Mouse (Mus musculus) retina, postnatal 1 day (tissue): ENCODE data around the gene Mthfr.
"Not testable (repeated sequence)": the region's sequence is repeated elsewhere in the genome, so short reads cannot be mapped to it uniquely, and the experiment has no call there.

Experiments
- DNase-seq: peaks from one replicate; pipeline ENCODE4 v3.0.0-alpha.2; 2012

Gene Mthfr

DNA sequence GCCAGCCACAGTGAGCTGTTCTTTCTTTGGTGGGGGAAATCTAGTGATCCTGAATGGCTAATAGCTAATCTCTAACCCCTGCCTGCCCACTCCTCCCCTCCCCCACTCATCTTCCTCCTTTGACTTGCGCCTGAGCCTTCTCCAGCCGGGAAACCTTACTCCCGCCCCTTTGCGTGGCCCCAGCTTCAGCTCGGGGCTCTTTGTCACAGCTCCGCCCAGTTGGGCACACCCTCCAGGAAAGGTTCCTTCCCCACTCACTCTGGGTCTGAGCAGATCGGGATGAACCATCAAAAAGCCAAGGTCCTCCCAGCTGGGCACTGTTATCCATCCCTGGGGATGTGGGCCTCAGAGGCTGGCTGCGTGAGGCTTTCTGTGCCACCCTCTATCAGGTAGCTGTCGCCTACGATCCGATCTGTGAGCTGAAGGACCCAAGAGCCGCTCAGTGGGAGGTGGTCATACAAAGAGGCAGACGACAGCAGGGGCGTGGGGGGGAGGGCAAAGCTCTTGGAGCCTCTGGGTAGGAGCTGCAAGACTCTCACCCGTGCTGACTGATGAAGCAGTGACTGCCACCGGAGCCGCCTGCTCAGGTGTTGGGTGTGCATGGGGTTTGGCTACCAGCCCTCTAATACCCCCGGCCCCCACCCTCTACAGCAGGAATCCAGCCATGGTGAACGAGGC lies 2.2 kb downstream of the Mthfr start:
- DNase-seq, result peak; percentile 85

DNA sequence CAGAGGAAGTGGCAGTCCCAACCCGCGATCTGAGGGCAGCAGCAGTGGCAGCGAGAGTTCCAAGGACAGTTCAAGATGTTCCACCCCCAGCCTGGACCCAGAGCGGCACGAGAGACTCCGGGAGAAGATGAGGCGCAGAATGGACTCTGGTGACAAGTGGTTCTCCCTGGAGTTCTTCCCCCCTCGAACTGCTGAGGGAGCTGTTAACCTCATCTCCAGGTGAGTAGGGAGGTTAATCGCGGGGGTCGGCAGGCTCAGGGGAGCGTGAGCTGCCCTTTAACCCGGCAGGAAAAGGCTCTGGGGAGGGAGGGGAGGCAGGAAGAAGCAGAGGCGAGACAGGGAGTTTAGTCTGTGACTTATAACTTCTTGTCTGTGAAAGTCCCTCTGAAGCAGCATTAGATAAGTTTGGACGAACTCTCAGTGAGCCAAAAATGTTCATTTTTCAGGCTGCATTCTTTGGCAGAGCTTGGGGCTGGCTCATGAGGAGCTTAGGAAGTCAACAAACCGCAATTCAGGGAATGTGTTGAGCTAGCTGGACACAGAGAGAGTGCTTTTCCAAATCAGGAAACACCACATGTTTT lies 2.8 kb downstream of the Mthfr start:
- no peak for DNase-seq

- DNase-seq, result not testable (repeated sequence)
Observed at GRCm38 (mm10) chr4:148043327-148043726, 4.5 kb downstream of the Mthfr start.

DNA sequence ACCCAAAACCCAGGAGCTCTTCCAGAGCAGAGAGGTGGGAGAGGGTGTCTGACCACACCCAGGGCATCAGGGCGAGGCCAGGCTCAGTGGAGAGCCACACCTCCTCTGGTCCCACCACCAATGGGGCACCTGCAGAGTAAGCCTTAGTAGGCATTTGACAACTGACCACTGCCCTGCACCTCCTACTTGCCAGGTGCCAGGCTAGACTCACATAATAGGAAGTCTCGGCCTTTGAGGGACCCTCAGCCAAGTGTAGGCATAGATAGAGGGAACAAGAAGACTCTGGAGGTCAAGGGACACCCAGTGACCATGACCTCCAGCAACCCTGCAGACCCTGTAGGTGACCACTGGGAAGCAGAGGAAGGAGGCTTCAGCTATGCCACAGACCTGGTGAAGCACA lies 5.2 kb downstream of the Mthfr start:
- DNase-seq, result no peak

- DNase-seq, result peak; percentile 48
Observed at GRCm38 (mm10) chr4:148046450-148047031, 7.7 kb downstream of the Mthfr start.

- DNase-seq, result not testable (repeated sequence)
Observed at GRCm38 (mm10) chr4:148050396-148050914, 11.6 kb downstream of the Mthfr start.

DNA sequence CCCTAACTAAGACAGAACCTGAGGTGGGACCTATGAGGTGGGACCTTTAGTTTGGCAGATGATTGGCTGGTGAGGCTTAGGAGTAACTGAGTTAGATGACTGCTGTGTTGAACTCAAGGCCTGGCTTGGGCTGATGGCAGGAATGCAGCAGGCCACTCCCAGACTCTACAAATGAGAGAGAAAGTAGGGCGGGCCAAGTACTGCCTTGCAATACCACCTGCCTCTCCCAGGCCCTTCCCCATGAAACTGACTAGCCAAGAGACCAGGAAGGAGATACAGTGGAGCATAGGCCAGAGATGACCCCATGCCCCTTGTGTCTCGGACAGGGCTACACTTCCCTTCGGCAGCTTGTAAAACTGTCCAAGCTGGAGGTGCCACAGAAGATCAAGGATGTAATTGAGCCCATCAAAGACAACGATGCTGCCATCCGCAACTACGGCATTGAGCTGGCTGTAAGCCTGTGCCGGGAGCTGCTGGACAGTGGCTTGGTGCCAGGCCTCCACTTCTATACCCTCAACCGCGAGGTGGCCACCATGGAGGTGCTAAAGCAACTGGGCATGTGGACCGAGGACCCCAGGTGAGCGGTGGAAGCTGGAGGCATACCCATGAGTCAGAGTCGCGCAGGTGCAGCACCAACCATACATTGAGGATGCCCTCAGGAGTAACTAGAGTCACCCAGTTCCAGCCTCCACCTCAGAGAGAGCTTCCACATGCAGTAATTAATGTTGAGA lies 12.3 kb downstream of the Mthfr start:
- no peak for DNase-seq

GRCm38 (mm10) chr4:148051886-148052285 lies 13.0 kb downstream of the Mthfr start:
- no peak for DNase-seq

- DNase-seq, result no peak
Observed at GRCm38 (mm10) chr4:148052976-148053375, 14.1 kb downstream of the Mthfr start.

DNA sequence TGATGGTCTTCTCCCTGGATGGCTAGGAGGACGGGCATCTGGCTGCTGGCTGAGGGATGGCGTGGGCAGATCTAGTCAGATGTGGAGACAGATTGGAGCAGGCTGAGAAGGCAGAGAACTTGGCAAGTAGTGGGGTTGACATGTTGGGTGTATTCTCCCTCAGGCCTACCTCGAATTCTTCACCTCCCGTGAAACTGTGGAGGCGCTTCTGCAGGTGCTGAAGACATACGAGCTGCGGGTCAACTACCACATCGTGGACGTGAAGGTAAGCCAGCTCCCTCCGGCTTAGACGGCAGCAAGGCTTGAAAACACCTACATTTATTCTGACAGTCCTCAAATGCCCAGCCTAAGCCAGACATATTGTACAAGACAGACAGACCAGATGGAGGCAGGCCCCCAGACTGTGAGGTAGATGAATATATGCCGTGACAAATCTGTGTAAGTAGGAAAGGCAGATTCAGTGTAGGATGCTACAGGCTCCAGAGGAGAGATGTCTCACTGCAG lies 14.6 kb downstream of the Mthfr start:
- no peak for DNase-seq

GRCm38 (mm10) chr4:148054961-148055695 lies 16.3 kb downstream of the Mthfr start:
- no peak for DNase-seq

DNA sequence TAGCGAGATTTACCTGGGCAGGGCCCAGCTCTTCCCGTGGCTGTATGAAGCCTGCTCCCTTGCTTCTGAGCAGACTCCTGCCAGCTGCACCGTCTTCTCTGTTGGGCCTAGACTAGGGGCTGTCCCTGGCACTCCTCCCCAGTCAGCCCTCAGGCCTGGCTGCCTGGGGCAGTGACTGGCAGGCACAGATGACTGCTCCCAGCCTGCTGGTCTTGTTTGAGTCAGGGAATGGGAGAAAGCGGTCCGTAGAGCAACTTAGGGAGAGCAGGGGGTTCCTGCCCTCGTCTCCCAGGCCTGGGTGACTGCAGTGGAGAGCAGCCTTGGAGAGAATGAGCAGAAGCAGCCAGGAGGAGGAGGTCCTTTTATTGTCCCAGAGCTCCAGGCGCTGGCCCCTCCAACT lies 17.4 kb downstream of the Mthfr start:
- DNase-seq, result no peak

DNA sequence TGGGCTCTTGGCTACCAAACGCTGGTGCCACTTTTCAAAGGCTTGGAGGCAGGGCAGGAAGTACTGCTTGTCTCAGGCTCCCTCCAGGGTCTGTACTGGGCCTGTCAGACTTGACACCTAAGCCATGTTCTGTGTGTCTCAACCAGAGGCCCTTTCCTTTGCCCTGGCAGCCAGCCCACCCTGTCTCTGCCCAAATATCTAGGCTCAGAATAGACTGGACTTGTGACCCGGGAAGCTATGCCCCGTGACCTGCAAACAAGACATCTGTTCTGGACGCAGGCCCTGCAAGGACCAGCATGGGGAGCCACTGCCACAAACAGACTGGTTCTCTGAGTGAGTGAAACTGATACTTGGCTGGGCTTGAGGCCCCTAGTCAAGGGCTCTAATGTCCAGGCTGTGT lies 17.9 kb downstream of the Mthfr start:
- DNase-seq, result no peak

- no peak for DNase-seq
Observed at GRCm38 (mm10) chr4:148057661-148058209, 18.9 kb downstream of the Mthfr start.

DNA sequence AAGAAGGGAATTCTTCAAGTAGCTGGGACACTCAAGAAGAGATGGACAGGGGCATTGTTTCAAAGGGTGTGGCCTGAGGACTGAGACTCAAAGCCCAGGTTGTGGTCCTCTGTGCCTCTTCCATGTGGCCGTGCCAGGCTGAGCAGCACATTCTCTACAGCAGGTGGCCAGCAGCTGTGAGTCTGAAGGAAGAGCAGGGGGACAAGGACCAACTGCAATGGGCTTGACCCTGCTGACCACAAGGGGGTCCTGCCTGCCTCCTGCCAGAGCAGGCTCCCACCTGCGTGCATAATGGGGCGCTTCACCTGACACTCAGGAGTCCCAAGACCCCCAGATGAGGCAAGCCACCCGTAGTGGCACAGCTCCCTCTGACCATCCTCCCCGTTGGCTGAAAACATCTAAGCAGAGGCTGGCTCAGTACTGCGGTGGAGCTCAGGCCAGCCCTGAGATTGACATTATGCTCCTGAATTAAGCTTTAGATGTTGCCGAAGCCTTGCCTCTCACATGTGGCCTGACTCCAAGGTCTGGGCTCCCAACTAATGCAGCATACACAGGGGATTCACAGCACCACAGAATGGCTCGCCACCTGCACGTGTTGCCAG lies 19.4 kb downstream of the Mthfr start:
- no peak for DNase-seq

GRCm38 (mm10) chr4:148058993-148059392 lies 20.1 kb downstream of the Mthfr start:
- no peak for DNase-seq

GRCm38 (mm10) chr4:148060120-148061085 lies 21.5 kb downstream of the Mthfr start:
- peak; percentile 59 for DNase-seq

DNA sequence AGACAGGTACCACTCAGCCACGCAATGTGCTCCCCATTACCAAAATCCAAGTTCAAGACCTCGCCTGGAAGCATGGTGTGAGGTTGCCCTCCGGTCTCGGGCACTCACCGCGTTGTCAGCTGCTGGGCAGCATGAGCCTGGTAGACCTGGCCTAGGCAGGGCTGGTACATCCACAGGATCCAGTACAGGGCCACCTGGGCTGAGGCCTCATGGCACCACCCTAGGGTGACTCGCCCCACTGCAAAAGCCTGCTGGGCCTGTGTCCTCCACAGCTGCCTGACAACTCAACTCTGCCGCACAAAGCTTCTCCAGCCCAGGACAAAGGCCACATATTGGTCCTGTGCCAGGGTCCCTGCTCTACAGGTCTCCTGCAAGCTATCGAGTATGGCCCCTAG lies 22.2 kb downstream of the Mthfr start:
- no peak for DNase-seq

DNA sequence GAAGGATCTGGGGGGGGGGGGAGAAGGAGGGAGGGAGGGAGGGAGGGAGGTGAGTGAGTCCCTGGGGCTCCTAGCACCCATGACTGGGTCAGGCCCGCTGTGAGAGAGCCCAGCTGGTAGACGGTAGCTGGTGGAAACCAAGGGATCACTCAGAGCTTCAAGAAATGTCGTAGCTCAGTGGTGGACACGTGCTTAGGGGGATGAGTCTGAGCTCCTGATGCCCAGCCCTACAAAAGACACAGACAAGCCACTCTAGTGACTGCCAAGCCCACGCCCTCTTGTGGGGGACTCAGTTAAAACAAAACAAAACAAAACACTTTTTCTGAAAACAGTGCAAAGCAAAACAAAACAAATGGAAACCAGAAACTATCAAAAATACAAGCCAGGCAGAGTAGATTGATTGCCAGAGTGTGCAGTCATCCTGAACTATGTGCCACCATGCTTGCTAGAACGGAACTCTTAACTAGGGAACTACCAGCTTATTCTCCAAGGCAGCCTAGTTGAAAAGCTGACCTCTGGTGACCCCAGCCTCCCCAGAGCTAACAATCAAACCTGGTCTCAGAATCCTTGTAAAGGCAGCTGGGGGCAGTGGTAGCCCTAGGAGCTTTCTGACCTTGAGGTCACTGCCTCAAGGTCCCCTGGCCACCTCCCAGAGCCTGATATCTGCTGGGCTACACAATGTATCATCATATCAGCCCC lies 27.0 kb downstream of the Mthfr start:
- DNase-seq, result peak; percentile 58

- DNase-seq, result no peak
Observed at GRCm38 (mm10) chr4:148066401-148066744, 27.5 kb downstream of the Mthfr start.
